Mouse (Mus musculus) ES-E14 (cell line): ENCODE data around the gene Pcnx3. TPM values are rescaled to one million over a fixed set of nuclear protein-coding genes. Genes with fewer than 3 reads are reported as not detected.
A peak's percentile ranks its signal among the peaks of the same experiment; 100 is the strongest.

Experiments
- DNase-seq: peaks from one replicate; pipeline ENCODE4 v3.0.0-alpha.2; 2013; ENCODE audit warnings: low read depth, low spot score
- H3K27ac ChIP-seq: 2 replicates; pipeline ENCODE4 v1.5.1; 2012; ENCODE audit warnings: low read depth, mild to moderate bottlenecking, low read length, moderate library complexity, mixed read lengths; ENCODE audit not compliant: poor library complexity, insufficient read depth, severe bottlenecking
- H3K36me3 ChIP-seq: 2 replicates; pipeline ENCODE4 v1.6.1; 2012; ENCODE audit warnings: mild to moderate bottlenecking, low read length, moderate library complexity, mixed read lengths; ENCODE audit not compliant: control insufficient read depth, poor library complexity, insufficient read depth, severe bottlenecking
- H3K4me1 ChIP-seq, 2 experiments: fragments of 150-350 bp in 1 of 2; sonication (generic) in 1 of 2; 2 replicates each; pipeline ENCODE4 v1.6.1; 2012; ENCODE audit warnings: low read length in 2 of 2, mild to moderate bottlenecking in 1 of 2, mixed read lengths in 1 of 2; ENCODE audit not compliant: control insufficient read depth in 2 of 2, insufficient read depth in 2 of 2, poor library complexity in 1 of 2
- H3K4me3 ChIP-seq, 2 experiments: fragments of 150-350 bp in 1 of 2; sonication (generic) in 1 of 2; 2 replicates each; pipeline ENCODE4 v1.5.1; 2012; ENCODE audit warnings: low read length in 2 of 2, low read depth in 1 of 2, mild to moderate bottlenecking in 1 of 2, mixed read lengths in 1 of 2; ENCODE audit not compliant: insufficient read depth in 1 of 2, poor library complexity in 1 of 2, severe bottlenecking in 1 of 2
- H3K9ac ChIP-seq: 2 replicates; pipeline ENCODE4 v1.6.1; 2012; ENCODE audit warnings: low read depth, mild to moderate bottlenecking, low read length, mixed read lengths; ENCODE audit not compliant: poor library complexity, insufficient read depth, severe bottlenecking
- H3K9me3 ChIP-seq: fragments of 150-350 bp; sonication (generic); 2 replicates; pipeline ENCODE4 v1.6.1; 2012; ENCODE audit warnings: low read depth, mild to moderate bottlenecking, low read length; ENCODE audit not compliant: control insufficient read depth, insufficient read depth
- CHD2 ChIP-seq: IDR thresholded peaks from 2 replicates; pipeline ENCODE4 v1.6.1; 2014; ENCODE audit warnings: mild to moderate bottlenecking, low read depth, low read length, inconsistent platforms
- HCFC1 ChIP-seq: IDR thresholded peaks from 2 replicates; pipeline ENCODE4 v1.6.1; 2012; ENCODE audit warnings: low read length, inconsistent platforms, borderline replicate concordance; ENCODE audit not compliant: insufficient read depth
- MAFK ChIP-seq: IDR thresholded peaks from 2 replicates; pipeline ENCODE4 v1.6.1; 2014; ENCODE audit warnings: mild to moderate bottlenecking, low read depth, low read length, inconsistent platforms; ENCODE audit not compliant: insufficient read depth
- ZC3H11A ChIP-seq: IDR thresholded peaks from 2 replicates; pipeline ENCODE4 v1.6.1; 2012; ENCODE audit warnings: low read depth, mild to moderate bottlenecking, inconsistent platforms, low read length, borderline replicate concordance
- ZNF384 ChIP-seq: IDR thresholded peaks from 2 replicates; pipeline ENCODE4 v1.6.1; 2012; ENCODE audit warnings: low read depth, low read length, inconsistent platforms
- in situ Hi-C, 2 experiments: fragments of 600-800 bp; cut with MboI; formaldehyde crosslinking; loops; one replicate each; pipeline ENCODE4 v1.15.1; 2025; ENCODE audit warnings: low sequenced_read_pairs in 2 of 2, inconsistent platforms in 1 of 2; ENCODE audit not compliant: unreplicated experiment in 2 of 2
- total RNA-seq: library from RNA; depleted of rRNA; stranded (reverse); fragments of 300-350 nt; gene quantifications from 2 replicates; pipeline ENCODE4 v1.2.3, GENCODE M21; 2012

Pcnx3 gene
- total RNA-seq, 1 experiment: 63.9 TPM

- H3K4me1 ChIP-seq: peaks cover 2 to 32% of the 10 kb centered on the region in 2 experiments; a peak in 2 of 4 replicates
- TF ChIP-seq CHD2 (no peak), ZNF384 (no peak), MAFK (no peak), HCFC1 (no peak), ZC3H11A (no peak)
- H3K36me3 ChIP-seq: peaks cover 8% of the 10 kb centered on the region
- no peak within 1 kb of the TSS for H3K27ac ChIP-seq
- H3K9ac ChIP-seq: peak within 1 kb of the TSS; percentile 89
- in situ Hi-C loops: no loop called here
- peak; percentile 81 for DNase-seq
- no peaks in the 10 kb centered on the region for H3K9me3 ChIP-seq
- H3K4me3 ChIP-seq: peak within 1 kb of the TSS; percentile 87 to 88
Measured at GRCm38 (mm10) chr19:5729444-5729815, 40.7 kb upstream of the Pcnx3 start, which contains the start of gene Fam89b. Fam89b (minus strand) TSS chr19:5729653.

- Histone ChIP-seq H3K9me3 (no peaks in the 10 kb centered on the region), H3K27ac (no peak overlapping the region), H3K4me1 (peaks cover 2 to 35% of the 10 kb centered on the region in 2 experiments; a peak in 2 of 4 replicates), H3K36me3 (peaks cover 8% of the 10 kb centered on the region), H3K4me3 (peak overlapping the region; percentile 68 to 87), H3K9ac (peak overlapping the region; percentile 89)
- TF ChIP-seq HCFC1 (no peak), CHD2 (no peak), MAFK (no peak), ZNF384 (no peak), ZC3H11A (no peak)
- no peak for DNase-seq
- in situ Hi-C loops: no loop called here
Measured at GRCm38 (mm10) chr19:5728631-5729443, 40.1 kb upstream of the Pcnx3 start.

GRCm38 (mm10) chr19:5727701-5728100 lies 39.0 kb upstream of the Pcnx3 start:
- peak overlapping the region in 1 of 2 experiments; percentile 46; a peak in 2 of 4 replicates for H3K4me3 ChIP-seq
- H3K4me1 ChIP-seq: peaks cover 2 to 35% of the 10 kb centered on the region in 2 experiments; a peak in 2 of 4 replicates
- TF ChIP-seq MAFK: no peak
- peak; percentile 69 for TF ChIP-seq ZC3H11A
- peak; percentile 34; the same call in 1 of the 2 replicates for TF ChIP-seq HCFC1
- H3K9ac ChIP-seq: no peak overlapping the region
- no peaks in the 10 kb centered on the region for H3K9me3 ChIP-seq
- in situ Hi-C loops: no loop called here
- no peak overlapping the region for H3K27ac ChIP-seq
- H3K36me3 ChIP-seq: peaks cover 8% of the 10 kb centered on the region
- DNase-seq: peak; percentile 76

GRCm38 (mm10) chr19:5726961-5727578 lies 38.4 kb upstream of the Pcnx3 start:
- Histone ChIP-seq H3K9me3 (no peaks in the 10 kb centered on the region), H3K36me3 (peaks cover 8% of the 10 kb centered on the region), H3K9ac (no peak overlapping the region), H3K4me1 (peaks cover 2 to 32% of the 10 kb centered on the region in 2 experiments; a peak in 2 of 4 replicates), H3K4me3 (no peak overlapping the region; a peak in 1 of 4 replicates), H3K27ac (no peak overlapping the region)
- in situ Hi-C loops: no loop called here
- TF ChIP-seq MAFK: no peak
- DNase-seq: no peak
